ENCODE assay signal across 19 mouse cellular contexts in the genomic region with DNA sequence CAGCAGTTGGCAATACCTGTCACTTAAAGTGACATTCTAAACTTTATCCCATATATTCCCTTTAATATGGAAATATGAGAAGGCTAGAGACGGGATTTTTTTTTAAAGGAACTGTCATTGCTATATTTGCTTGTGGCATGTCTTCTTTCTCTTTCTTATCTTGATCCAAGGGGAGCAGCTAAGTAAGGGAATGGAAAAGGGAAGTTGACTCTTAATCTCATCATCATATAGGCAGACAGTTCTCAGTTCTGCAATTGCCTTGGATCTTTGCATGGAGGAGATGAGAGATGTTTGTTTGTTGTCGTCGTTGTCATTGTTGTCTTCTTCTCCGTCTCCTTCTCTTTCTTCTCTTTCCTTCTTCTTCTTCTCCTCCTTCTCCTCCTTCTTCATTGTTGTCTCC.
"Had no signal": no experiment of that assay in that cellular context is flagged by ENCODE, and none has a peak within 500 bp of the region (broad histone marks: within the 10 kb centered on the region; RNA-seq: fewer than 3 reads in every experiment).

No protein-coding gene starts in this region.

- H3K9me3 ChIP-seq: liver, embryonic 12.5 days; lung, embryonic 15.5 days; megakaryocyte, embryonic 14.5 days; midbrain, embryonic 12.5 days; neural tube, embryonic 12.5 days; stomach, embryonic 15.5 days had no signal

- H3K36me3 ChIP-seq: liver, embryonic 12.5 days; lung, embryonic 15.5 days; midbrain, embryonic 12.5 days; neural tube, embryonic 12.5 days; stomach, embryonic 15.5 days had no signal

- H3K27me3 ChIP-seq: liver, embryonic 12.5 days; lung, embryonic 15.5 days; megakaryocyte, embryonic 14.5 days; midbrain, embryonic 12.5 days; neural tube, embryonic 12.5 days; stomach, embryonic 15.5 days had no signal

- DNase-seq: lung, adult 2 months; lung, postnatal 14 days; lung, postnatal 36 days; midbrain, embryonic 14.5 days; right cerebral cortex, postnatal 14 days; thymus, adult 18-20 months; thymus, postnatal 14 days; thymus, postnatal 36 days had no signal

- H3K4me1 ChIP-seq: liver, embryonic 12.5 days; lung, embryonic 15.5 days; midbrain, embryonic 12.5 days; neural tube, embryonic 12.5 days; stomach, embryonic 15.5 days had no signal

- H3K9ac ChIP-seq: liver, embryonic 12.5 days; liver, embryonic 14.5 days; lung, embryonic 15.5 days; midbrain, embryonic 12.5 days; neural tube, embryonic 12.5 days; stomach, embryonic 15.5 days had no signal

- H3K27ac ChIP-seq: liver, embryonic 12.5 days; liver, embryonic 14.5 days; lung, embryonic 15.5 days; macrophage; midbrain, embryonic 12.5 days; neural tube, embryonic 12.5 days; stomach, embryonic 15.5 days; stomach, postnatal 0 days had no signal

- H3K4me3 ChIP-seq: liver, embryonic 12.5 days; lung, embryonic 15.5 days; megakaryocyte, embryonic 14.5 days; midbrain, embryonic 12.5 days; neural tube, embryonic 12.5 days; stomach, embryonic 15.5 days had no signal

- H3K4me2 ChIP-seq: liver, embryonic 12.5 days; lung, embryonic 15.5 days; midbrain, embryonic 12.5 days; neural tube, embryonic 12.5 days; stomach, embryonic 15.5 days had no signal

- ATAC-seq: liver, embryonic 12.5 days; lung, postnatal 0 days; midbrain, embryonic 16.5 days had no signal
